In the genomic region with DNA sequence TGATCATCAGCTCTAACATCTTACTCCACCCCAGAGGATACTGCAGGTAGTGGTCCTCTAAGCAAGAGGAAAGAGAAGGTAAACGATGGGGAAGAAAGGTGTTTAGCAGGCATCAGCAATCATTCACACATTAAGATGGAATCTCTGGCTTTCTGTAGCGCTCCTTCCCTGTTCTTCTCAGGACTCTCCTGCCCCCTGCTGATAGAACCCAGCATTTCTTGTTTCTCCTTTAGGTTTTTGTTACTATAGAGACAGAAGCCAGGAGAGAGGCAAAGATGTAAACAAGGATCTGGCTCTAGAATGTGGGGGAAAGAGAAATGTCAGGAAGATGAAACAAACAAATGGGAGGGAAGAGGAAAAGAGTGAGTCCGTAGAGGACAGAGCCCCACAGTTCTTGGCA, we compare ENCODE assay signal across 8 mouse cellular contexts. TPM values are rescaled to one million over a fixed set of nuclear protein-coding genes. Genes with fewer than 3 reads are reported as not detected.
DNase-seq lines count a peak whose midpoint lies in the region.

No protein-coding gene starts in this region.

- DNase-seq in urinary bladder, postnatal 25 days (ENCODE audit: low spot score): peak; percentile 11
- DNase-seq in urinary bladder, postnatal 10 days (ENCODE audit: low spot score): no peak
- DNase-seq in cerebellum, postnatal 10 days: peak; percentile 81 to 83
- peak; percentile 42 to 69 for DNase-seq in heart, postnatal 14 days
- peak; percentile 55 for DNase-seq in layer of hippocampus, adult 9-11 months
- DNase-seq in mesoderm, embryonic 11.5 days (ENCODE audit: low read depth, low spot score): peak; percentile 72
- no peak for DNase-seq in spleen, postnatal 10 days (ENCODE audit: low spot score in 2 of 2)
- no peak for DNase-seq in spleen, postnatal 14 days (ENCODE audit: low spot score in 2 of 2)

- intact Hi-C loops in heart, postnatal 14 days (cut with DNase I): loop anchor here (5.0 kb wide), 1 partner anchor 1139 kb away; no protein-coding TSS in a partner anchor

RNA-seq across cellular contexts. Expression of gene Tenm2, which starts 49.6 kb away (rescaled TPM):
- total RNA-seq in heart, postnatal 14 days (2021): under 1 TPM; 0.02 to 0.19 TPM

Comparison
In these comparisons a context has a peak if more than half of its experiments do, and no peak if none do; other contexts are left out.
1. DNase-seq: peak in urinary bladder, postnatal 25 days (single experiment), cerebellum, postnatal 10 days (2 of 2), heart, postnatal 14 days (2 of 2), layer of hippocampus, adult 9-11 months (single experiment) and mesoderm, embryonic 11.5 days (single experiment); none in urinary bladder, postnatal 10 days (single experiment), spleen, postnatal 10 days (0 of 2) and spleen, postnatal 14 days (0 of 2).